Mouse (Mus musculus) liver, embryonic 11.5 days (tissue): ENCODE results near the gene Cphx3. TPM values are rescaled to one million over a fixed set of nuclear protein-coding genes. Genes with fewer than 3 reads are reported as not detected.
"Not testable (repeated sequence)": the region's sequence is repeated elsewhere in the genome, so short reads cannot be mapped to it uniquely, and the experiment has no call there.

Source experiments
- ATAC-seq: fragments of 200-750 bp; cut with Nextera tagmentation; replicated peaks from 2 replicates; pipeline ENCODE4 v1.8.0; 2017; ENCODE audit warnings: moderate number of reproducible peaks, mild to moderate bottlenecking, moderate TSS enrichment, moderate library complexity; ENCODE audit not compliant: low FRiP score
- DNase-seq: peaks from one replicate; pipeline ENCODE4 v3.0.0-alpha.2; 2017; ENCODE audit warnings: low spot score
- H3K27ac ChIP-seq: fragments of 300-500 bp; sonication (generic); 2 replicates; pipeline ENCODE4 v1.5.1; 2014; ENCODE audit warnings: mild to moderate bottlenecking, low read depth, low read length, control low read depth
- H3K27me3 ChIP-seq: fragments of 300-500 bp; sonication (generic); replicated peaks from 2 replicates; pipeline ENCODE4 v1.6.1; 2014; ENCODE audit warnings: low read length, mixed read lengths; ENCODE audit not compliant: control insufficient read depth, insufficient read depth
- H3K36me3 ChIP-seq: fragments of 300-500 bp; sonication (generic); 2 replicates; pipeline ENCODE4 v1.6.1; 2014; ENCODE audit warnings: mild to moderate bottlenecking, low read length, moderate library complexity, mixed read lengths; ENCODE audit not compliant: control insufficient read depth, insufficient read depth
- H3K4me1 ChIP-seq: fragments of 300-500 bp; sonication (generic); replicated peaks from 2 replicates; pipeline ENCODE4 v1.6.1; 2014; ENCODE audit warnings: low read length, mixed read lengths; ENCODE audit not compliant: control insufficient read depth, insufficient read depth
- H3K4me2 ChIP-seq: fragments of 300-500 bp; sonication (generic); 2 replicates; pipeline ENCODE4 v1.6.1; 2014; ENCODE audit warnings: mild to moderate bottlenecking, control low read depth, moderate library complexity
- H3K4me3 ChIP-seq: fragments of 300-500 bp; sonication (generic); 2 replicates; pipeline ENCODE4 v1.5.1; 2014; ENCODE audit warnings: low read depth, low read length, control low read depth
- H3K9ac ChIP-seq: fragments of 300-500 bp; sonication (generic); 2 replicates; pipeline ENCODE4 v1.6.1; 2014; ENCODE audit warnings: low read depth, low read length, control low read depth
- H3K9me3 ChIP-seq: fragments of 300-500 bp; sonication (generic); 2 replicates; pipeline ENCODE4 v1.6.1; 2016; ENCODE audit warnings: low read length, inconsistent platforms, mixed read lengths; ENCODE audit not compliant: control insufficient read depth
- WGBS: fragments of 180-500 bp; shearing (Covaris S2); extraction: QIAGEN DNeasy Blood & Tissue Kit; methylation state at CpG from one replicate; pipeline ENCODE4 v1.1.7; 2014; 5-methylcytosine and 5-hydroxymethylcytosine counted together
- polyA plus RNA-seq: library from polyadenylated mRNA; unstranded; fragments of >200 nt; fragmentation: Nextera tagmentation; extraction: Ambion mirVana; gene quantifications from 2 replicates; pipeline ENCODE4 v1.2.1, GENCODE M21; 2014

Gene Cphx3
- polyA plus RNA-seq, 1 experiment from 2014 or later: not detected

DNA sequence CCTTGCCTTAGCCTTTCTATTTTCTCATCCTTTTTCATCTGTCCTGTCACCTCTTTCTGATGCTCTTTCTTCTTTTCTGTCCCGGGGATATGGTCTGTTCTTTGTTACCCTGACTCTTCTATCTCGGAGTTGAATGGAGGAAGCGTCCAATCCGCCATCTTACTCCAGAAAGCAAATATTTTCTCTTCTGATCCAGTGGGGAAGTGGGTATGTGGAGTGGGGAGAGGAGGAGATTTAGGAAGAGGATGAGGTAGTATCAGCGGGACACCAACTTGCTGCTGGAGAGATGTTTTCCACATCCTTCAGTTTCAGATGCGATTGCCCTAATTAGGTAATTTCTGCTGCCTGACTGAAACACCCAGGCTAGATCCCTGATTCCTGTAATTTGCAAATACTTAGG, 176.6 kb downstream of the Cphx3 start:
- H3K9me3 ChIP-seq, H3K36me3 ChIP-seq, H3K4me3 ChIP-seq, H3K9ac ChIP-seq, H3K27ac ChIP-seq, H3K4me2 ChIP-seq, H3K4me1 ChIP-seq, H3K27me3 ChIP-seq, DNase-seq, ATAC-seq: not testable (repeated sequence)
- no CpG with 5 or more reads among the region's 6 CpGs for WGBS

Other genes starting within 250 kb of the Cphx3 start
- 13.1 and 16.5 TPM in 2 replicates for gene Anxa11, start 240.1 kb upstream of the Cphx3 start, polyA plus RNA-seq
- gene Plac9a, start 179.2 kb upstream of the Cphx3 start, polyA plus RNA-seq: not detected in 2 replicates
- 1.7 and 3.9 TPM in 2 replicates for gene Tmem254a, start 154.6 kb upstream of the Cphx3 start, polyA plus RNA-seq
- 0.10 and 0.14 TPM in 2 replicates for gene Cphx1, start 144.0 kb upstream of the Cphx3 start, polyA plus RNA-seq
- 0.26 TPM in 1 of 2 replicates, not detected in the other for gene Duxbl1, start 103.7 kb upstream of the Cphx3 start, polyA plus RNA-seq
- gene Gm9780, start 39.6 kb upstream of the Cphx3 start, polyA plus RNA-seq: 0.94 and 1.5 TPM in 2 replicates
- gene Tmem254c, start 14.9 kb upstream of the Cphx3 start, polyA plus RNA-seq: 23.3 and 24.0 TPM in 2 replicates
- not detected in 2 replicates for gene Cphx2, start 781 bp upstream of the Cphx3 start, polyA plus RNA-seq
- 0.34 TPM in 1 of 2 replicates, not detected in the other for gene Duxbl2, start 36.1 kb downstream of the Cphx3 start, polyA plus RNA-seq
- gene Plac9b, start 100.2 kb downstream of the Cphx3 start, polyA plus RNA-seq: 1.5 and 1.6 TPM in 2 replicates
- 25.9 and 30.3 TPM in 2 replicates for gene Tmem254b, start 124.7 kb downstream of the Cphx3 start, polyA plus RNA-seq
- 0.09 and 0.84 TPM in 2 replicates for gene Duxbl3, start 175.7 kb downstream of the Cphx3 start, polyA plus RNA-seq